Mouse (Mus musculus) neural tube, embryonic 11.5 days (tissue): ENCODE data around the gene Psen1. TPM values are rescaled to one million over a fixed set of nuclear protein-coding genes. Genes with fewer than 3 reads are reported as not detected.

ENCODE experiments used
- ATAC-seq: fragments of 200-750 bp; cut with Nextera tagmentation; 2 replicates; pipeline ENCODE4 v1.8.0; 2017; ENCODE audit warnings: moderate number of reproducible peaks, mild to moderate bottlenecking, moderate TSS enrichment, moderate library complexity; ENCODE audit not compliant: insufficient read depth, low FRiP score, low TSS enrichment
- DNase-seq: peaks from one replicate; pipeline ENCODE4 v3.0.0-alpha.2; 2015; ENCODE audit warnings: low spot score
- H3K27ac ChIP-seq: fragments of 300-500 bp; sonication (generic); 2 replicates; pipeline ENCODE4 v1.5.1; 2014; ENCODE audit warnings: low read depth, mild to moderate bottlenecking, low read length
- H3K27me3 ChIP-seq: fragments of 300-500 bp; sonication (generic); 2 replicates; pipeline ENCODE4 v1.6.1; 2014; ENCODE audit warnings: mild to moderate bottlenecking, low read length, mixed read lengths; ENCODE audit not compliant: control insufficient read depth, insufficient read depth
- H3K36me3 ChIP-seq: fragments of 300-500 bp; sonication (generic); 2 replicates; pipeline ENCODE4 v1.6.1; 2014; ENCODE audit warnings: mild to moderate bottlenecking, low read length, moderate library complexity, mixed read lengths; ENCODE audit not compliant: control insufficient read depth, insufficient read depth
- H3K4me1 ChIP-seq: fragments of 300-500 bp; sonication (generic); 2 replicates; pipeline ENCODE4 v1.6.1; 2014; ENCODE audit warnings: low read length, mixed read lengths; ENCODE audit not compliant: control insufficient read depth, insufficient read depth
- H3K4me2 ChIP-seq: fragments of 300-500 bp; sonication (generic); 2 replicates; pipeline ENCODE4 v1.6.1; 2014; ENCODE audit warnings: low read depth, mild to moderate bottlenecking, moderate library complexity
- H3K4me3 ChIP-seq: fragments of 300-500 bp; sonication (generic); 2 replicates; pipeline ENCODE4 v1.5.1; 2014; ENCODE audit warnings: low read depth, low read length
- H3K9ac ChIP-seq: fragments of 300-500 bp; sonication (generic); 2 replicates; pipeline ENCODE4 v1.6.1; 2014; ENCODE audit warnings: mild to moderate bottlenecking, low read length
- H3K9me3 ChIP-seq: fragments of 300-500 bp; sonication (generic); 2 replicates; pipeline ENCODE4 v1.6.1; 2016; ENCODE audit warnings: low read length; ENCODE audit not compliant: control insufficient read depth
- WGBS: fragments of 180-500 bp; shearing (Covaris S2); extraction: QIAGEN DNeasy Blood & Tissue Kit; methylation state at CpG from one replicate; pipeline ENCODE4 v1.1.7; 2014; 5-methylcytosine and 5-hydroxymethylcytosine counted together
- polyA plus RNA-seq: library from polyadenylated mRNA; unstranded; fragments of >200 nt; fragmentation: Nextera tagmentation; extraction: Ambion mirVana; gene quantifications from 2 replicates; pipeline ENCODE4 v1.2.1, GENCODE M21; 2014

Gene Psen1
- polyA plus RNA-seq, 1 experiment from 2014 or later, result 77.7 TPM

GRCm38 (mm10) chr12:83713749-83714148 lies 25.8 kb downstream of the Psen1 start:
- H3K9ac ChIP-seq, result no peak overlapping the region
- 67% methylated on average over 2 of the region's 2 CpGs for WGBS

GRCm38 (mm10) chr12:83716416-83717184 lies 28.6 kb downstream of the Psen1 start:
- no peaks in the 10 kb centered on the region for H3K27me3 ChIP-seq
- no peaks in the 10 kb centered on the region for H3K9me3 ChIP-seq
- H3K27ac ChIP-seq, result no peak overlapping the region
- H3K4me2 ChIP-seq, result no peak overlapping the region
- H3K4me1 ChIP-seq, result no peaks in the 10 kb centered on the region
- ATAC-seq (no peak), DNase-seq (no peak)
- 90% methylated on average over 15 of the region's 15 CpGs for WGBS
- H3K36me3 ChIP-seq, result peaks cover 12% of the 10 kb centered on the region
- H3K9ac ChIP-seq, result no peak overlapping the region
- H3K4me3 ChIP-seq, result no peak overlapping the region

More at GRCm38 (mm10) chr12:83713749-83714148, 25.8 kb downstream of the Psen1 start:
- H3K27ac ChIP-seq, result no peak overlapping the region
- peaks cover 10% of the 10 kb centered on the region for H3K36me3 ChIP-seq
- no peak overlapping the region for H3K4me2 ChIP-seq
- DNase-seq, result peak; percentile 28
- no peaks in the 10 kb centered on the region for H3K9me3 ChIP-seq
- H3K4me1 ChIP-seq, result no peaks in the 10 kb centered on the region
- no peak for ATAC-seq
- H3K4me3 ChIP-seq, result no peak overlapping the region
- H3K27me3 ChIP-seq, result no peaks in the 10 kb centered on the region

- no peak overlapping the region for H3K4me3 ChIP-seq
- peaks cover 13% of the 10 kb centered on the region for H3K36me3 ChIP-seq
- H3K9ac ChIP-seq, result no peak overlapping the region
- 78% methylated on average over 1 of the region's 1 CpGs for WGBS
- ATAC-seq, result no peak
- no peaks in the 10 kb centered on the region for H3K27me3 ChIP-seq
- DNase-seq, result no peak
- H3K9me3 ChIP-seq, result no peaks in the 10 kb centered on the region
- no peak overlapping the region for H3K27ac ChIP-seq
- no peak overlapping the region for H3K4me2 ChIP-seq
- no peaks in the 10 kb centered on the region for H3K4me1 ChIP-seq
These were observed 31.5 kb downstream of the Psen1 start for GRCm38 (mm10) chr12:83719431-83719830.

- DNase-seq, result no peak
- Histone ChIP-seq H3K27ac (no peak overlapping the region), H3K4me1 (no peaks in the 10 kb centered on the region)
These were observed 33.3 kb downstream of the Psen1 start for GRCm38 (mm10) chr12:83721281-83721680.

GRCm38 (mm10) chr12:83723037-83723436 lies 35.1 kb downstream of the Psen1 start:
- H3K4me3 ChIP-seq, result no peak overlapping the region
- DNase-seq (no peak), ATAC-seq (no peak)
- peaks cover 13% of the 10 kb centered on the region for H3K36me3 ChIP-seq
- WGBS, result 83% methylated on average over 3 of the region's 3 CpGs
- no peaks in the 10 kb centered on the region for H3K9me3 ChIP-seq
- H3K4me2 ChIP-seq, result no peak overlapping the region
- no peaks in the 10 kb centered on the region for H3K27me3 ChIP-seq
- H3K4me1 ChIP-seq, result no peaks in the 10 kb centered on the region
- H3K9ac ChIP-seq, result no peak overlapping the region
- H3K27ac ChIP-seq, result no peak overlapping the region

More at GRCm38 (mm10) chr12:83721281-83721680, 33.3 kb downstream of the Psen1 start:
- peaks cover 16% of the 10 kb centered on the region for H3K36me3 ChIP-seq
- no peaks in the 10 kb centered on the region for H3K27me3 ChIP-seq
- ATAC-seq, result no peak
- no peak overlapping the region for H3K9ac ChIP-seq
- no peak overlapping the region for H3K4me2 ChIP-seq
- H3K9me3 ChIP-seq, result no peaks in the 10 kb centered on the region
- 78% methylated on average over 6 of the region's 6 CpGs for WGBS
- no peak overlapping the region for H3K4me3 ChIP-seq

GRCm38 (mm10) chr12:83726510-83727308 lies 38.8 kb downstream of the Psen1 start:
- no peaks in the 10 kb centered on the region for H3K4me1 ChIP-seq
- DNase-seq, result no peak
- H3K36me3 ChIP-seq, result peaks cover 22% of the 10 kb centered on the region
- ATAC-seq, result no peak
- no peak overlapping the region for H3K4me2 ChIP-seq
- no peak overlapping the region for H3K9ac ChIP-seq
- no peaks in the 10 kb centered on the region for H3K27me3 ChIP-seq
- H3K4me3 ChIP-seq, result no peak overlapping the region
- H3K9me3 ChIP-seq, result no peaks in the 10 kb centered on the region
- H3K27ac ChIP-seq, result no peak overlapping the region
- 82% methylated on average over 12 of the region's 12 CpGs for WGBS

- no peak overlapping the region for H3K27ac ChIP-seq
- no peak overlapping the region for H3K9ac ChIP-seq
These were observed 44.3 kb downstream of the Psen1 start for GRCm38 (mm10) chr12:83732225-83732624.

GRCm38 (mm10) chr12:83734047-83734446 lies 46.1 kb downstream of the Psen1 start:
- WGBS, result 95% methylated on average over 10 of the region's 10 CpGs
- H3K4me2 ChIP-seq, result no peak overlapping the region
- no peak overlapping the region for H3K27ac ChIP-seq
- no peaks in the 10 kb centered on the region for H3K9me3 ChIP-seq
- no peaks in the 10 kb centered on the region for H3K27me3 ChIP-seq
- DNase-seq (no peak), ATAC-seq (no peak)
- H3K4me1 ChIP-seq, result no peaks in the 10 kb centered on the region
- no peak overlapping the region for H3K9ac ChIP-seq
- peaks cover 16% of the 10 kb centered on the region for H3K36me3 ChIP-seq
- H3K4me3 ChIP-seq, result no peak overlapping the region

More at GRCm38 (mm10) chr12:83732225-83732624, 44.3 kb downstream of the Psen1 start:
- DNase-seq, result no peak
- WGBS, result 94% methylated on average over 5 of the region's 5 CpGs
- Histone ChIP-seq H3K27me3 (no peaks in the 10 kb centered on the region), H3K9me3 (no peaks in the 10 kb centered on the region), H3K36me3 (peaks cover 23% of the 10 kb centered on the region), H3K4me3 (no peak overlapping the region), H3K4me1 (no peaks in the 10 kb centered on the region), H3K4me2 (no peak overlapping the region)
- no peak for ATAC-seq
